Comparison of ENCODE assay signal across 9 mouse cellular contexts in the genomic region with DNA sequence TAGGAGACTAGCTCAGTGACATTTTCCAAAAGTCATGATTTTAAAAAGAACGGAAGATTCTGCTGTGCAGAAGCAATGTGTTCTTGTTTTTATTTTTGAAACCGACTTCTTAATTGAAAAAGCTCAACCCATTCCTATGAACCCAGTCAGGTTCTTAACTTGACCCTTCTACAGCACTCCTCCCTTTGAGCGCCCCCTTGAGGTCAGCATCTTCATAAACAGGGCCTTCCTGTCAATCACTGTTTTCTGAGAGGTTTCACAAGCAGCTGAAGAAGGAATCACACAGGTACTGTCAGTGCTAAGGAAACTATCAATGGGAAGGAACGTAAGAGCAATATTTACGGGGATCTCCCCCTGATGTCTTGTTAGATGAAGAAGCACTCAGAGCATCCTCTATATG.
DNase-seq lines count a peak whose midpoint lies in the region; ATAC-seq and TF ChIP-seq lines count a peak whose summit lies in the region.
"Had no signal": no experiment of that assay in that cellular context is flagged by ENCODE, and none has a peak within 500 bp of the region (broad histone marks: within the 10 kb centered on the region; RNA-seq: fewer than 3 reads in every experiment).

No protein-coding gene starts in this region.

- H3K4me1 ChIP-seq in MEL (ENCODE audit: control insufficient read depth in 1 of 2, insufficient read depth in 2 of 2, low read length in 2 of 2) = no peaks in the 10 kb centered on the region
- H3K4me1 ChIP-seq in liver, postnatal 0 days (ENCODE audit: insufficient read depth) = no peaks in the 10 kb centered on the region

- no peak overlapping the region for H3K9ac ChIP-seq in MEL (ENCODE audit: control insufficient read depth, low read depth, low read length, poor library complexity, severe bottlenecking)
- no peak overlapping the region for H3K9ac ChIP-seq in liver, postnatal 0 days (replicated peaks)
- H3K9ac ChIP-seq: embryonic facial prominence, embryonic 13.5 days had no signal

- peak; percentile 34 for DNase-seq in kidney, adult 9 months
- no peak for DNase-seq in kidney, adult 11 months
- peak; percentile 67 for DNase-seq in A20 (ENCODE audit: low read depth, low spot score)
- peak; percentile 3 for DNase-seq in MEL (ENCODE audit: low read depth, low spot score)
- peak; percentile 32 for DNase-seq in embryo, embryonic 9.5 days (ENCODE audit: extremely low spot score)
- peak; percentile 28 for DNase-seq in liver, postnatal 0 days
- no peak for DNase-seq in left cerebral cortex, adult 9 months (ENCODE audit: low spot score in 2 of 2)

- peak in 1 of 3 experiments; percentile 19; a peak in 2 of 6 replicates for TF ChIP-seq CTCF in MEL (IDR thresholded peaks at IDR 0.05 in 2 of 3, conservative IDR thresholded peaks at IDR 0.05 in 1 of 3; ENCODE audit: control insufficient read depth in 1 of 3, insufficient read depth in 1 of 3, low read depth in 2 of 3, low read length in 3 of 3, poor library complexity in 1 of 3, severe bottlenecking in 1 of 3)
- peak; percentile 50 for TF ChIP-seq CTCF in liver, postnatal 0 days (IDR thresholded peaks at IDR 0.05; ENCODE audit: low read depth)

- no peak overlapping the region for H3K4me3 ChIP-seq in MEL (ENCODE audit: control insufficient read depth in 1 of 2, insufficient read depth in 1 of 2, low read depth in 2 of 2, low read length in 2 of 2)
- no peak overlapping the region for H3K4me3 ChIP-seq in liver, postnatal 0 days (ENCODE audit: low read depth, low read length)
- H3K4me3 ChIP-seq: embryonic facial prominence, embryonic 13.5 days had no signal

- no peak for ATAC-seq in liver, postnatal 0 days
- no peak for ATAC-seq in inflammation-experienced regulatory T-cells, adult 6 months

- WGBS in liver, postnatal 0 days (ENCODE audit: insufficient replicate concordance) = 56% methylated on average over 5 of the region's 5 CpGs

- H3K9me3 ChIP-seq in MEL (replicated peaks; ENCODE audit: insufficient read depth, low read length) = no peaks in the 10 kb centered on the region
- H3K9me3 ChIP-seq in liver, postnatal 0 days (ENCODE audit: low read length) = no peaks in the 10 kb centered on the region
- H3K9me3 ChIP-seq: embryonic facial prominence, embryonic 13.5 days had no signal

- H3K27ac ChIP-seq in MEL (ENCODE audit: control insufficient read depth, low read depth, low read length) = no peak overlapping the region
- H3K27ac ChIP-seq in liver, postnatal 0 days (ENCODE audit: low read depth) = no peak overlapping the region

- TF ChIP-seq RAD21 in MEL (IDR thresholded peaks at IDR 0.05; ENCODE audit: low read depth, low read length) = no peak

- H3K36me3 ChIP-seq in MEL (ENCODE audit: control insufficient read depth in 1 of 2, insufficient read depth in 2 of 2, low read length in 2 of 2) = no peaks in the 10 kb centered on the region
- H3K36me3 ChIP-seq in liver, postnatal 0 days (replicated peaks; ENCODE audit: insufficient read depth, low read length) = no peaks in the 10 kb centered on the region
- H3K36me3 ChIP-seq: embryonic facial prominence, embryonic 13.5 days had no signal

- TF ChIP-seq EP300 in MEL (IDR thresholded peaks at IDR 0.05; ENCODE audit: low read depth in 1 of 2, low read length in 2 of 2) = no peak
- TF ChIP-seq EP300 in liver, postnatal 0 days (IDR thresholded peaks at IDR 0.05; ENCODE audit: low read depth) = no peak

- H3K27me3 ChIP-seq in MEL (ENCODE audit: control insufficient read depth in 1 of 2, insufficient read depth in 2 of 2, low read length in 2 of 2) = no peaks in the 10 kb centered on the region
- no peaks in the 10 kb centered on the region for H3K27me3 ChIP-seq in liver, postnatal 0 days (ENCODE audit: insufficient read depth, low read length)
- H3K27me3 ChIP-seq: embryonic facial prominence, embryonic 13.5 days had no signal

- H3K4me2 ChIP-seq in liver, postnatal 0 days (ENCODE audit: low read depth, low read length) = no peak overlapping the region
- H3K4me2 ChIP-seq: embryonic facial prominence, embryonic 13.5 days had no signal

- H3K79me2 ChIP-seq in MEL (ENCODE audit: control insufficient read depth, insufficient read depth, low read length, poor library complexity) = no peaks in the 10 kb centered on the region

- TF ChIP-seq POLR2A in MEL (IDR thresholded peaks at IDR 0.05; ENCODE audit: control insufficient read depth in 1 of 2, insufficient read depth in 1 of 2, low read depth in 1 of 2, low read length in 2 of 2, poor library complexity in 1 of 2) = no peak

TF ChIP-seq in MEL, 35 proteins besides CTCF, POLR2A, EP300 and RAD21:
- TF ChIP-seq ELF1 (IDR thresholded peaks at IDR 0.05; ENCODE audit: low read depth, low read length) (no peak), GATA1 (IDR thresholded peaks at IDR 0.05; ENCODE audit: low read depth, low read length) (no peak), MXI1 (IDR thresholded peaks at IDR 0.05; ENCODE audit: low read depth, low read length) (no peak), ZNF384 (IDR thresholded peaks at IDR 0.05; ENCODE audit: low read depth, low read length) (no peak), MAX (IDR thresholded peaks at IDR 0.05; ENCODE audit: low read length) (no peak), GABPA (IDR thresholded peaks at IDR 0.05; ENCODE audit: low read depth, low read length) (no peak), NRF1 (IDR thresholded peaks at IDR 0.05; ENCODE audit: insufficient read depth, low read depth, low read length, poor library complexity, severe bottlenecking) (no peak), MYB (IDR thresholded peaks at IDR 0.05; ENCODE audit: low read depth, low read length) (no peak), ZKSCAN1 (IDR thresholded peaks at IDR 0.05; ENCODE audit: low read depth, low read length) (no peak), JUND (IDR thresholded peaks at IDR 0.05; ENCODE audit: low read depth, low read length) (no peak), UBTF (IDR thresholded peaks at IDR 0.05; ENCODE audit: borderline replicate concordance, insufficient read depth, low read depth, low read length) (no peak), NELFE (IDR thresholded peaks at IDR 0.05; ENCODE audit: low read depth, low read length) (no peak), MAZ (IDR thresholded peaks at IDR 0.05; ENCODE audit: low read depth, low read length) (no peak), SIN3A (IDR thresholded peaks at IDR 0.05; ENCODE audit: low read length) (no peak), MEF2A (IDR thresholded peaks at IDR 0.05; ENCODE audit: extremely low read depth, insufficient replicate concordance, low read depth, low read length, poor library complexity, severe bottlenecking) (no peak), BHLHE40 (IDR thresholded peaks at IDR 0.05; ENCODE audit: borderline replicate concordance, low read depth, low read length) (no peak), TCF12 (IDR thresholded peaks at IDR 0.05; ENCODE audit: low read depth, low read length) (no peak), USF1 (IDR thresholded peaks at IDR 0.05; ENCODE audit: low read depth, low read length) (no peak), TAL1 (IDR thresholded peaks at IDR 0.05; ENCODE audit: low read length) (no peak), POLR2AphosphoS2 (IDR thresholded peaks at IDR 0.05; ENCODE audit: low read length) (no peak)

Comparison
In these comparisons a context has a peak if more than half of its experiments do, and no peak if none do; other contexts are left out.
1. DNase-seq: peak in kidney, adult 9 months (single experiment), A20 (single experiment), MEL (single experiment), embryo, embryonic 9.5 days (single experiment) and liver, postnatal 0 days (single experiment); none in kidney, adult 11 months (single experiment) and left cerebral cortex, adult 9 months (0 of 2).